Mouse (Mus musculus) heart, adult 11 months (tissue): ENCODE data around the gene Zbtb7b.

ENCODE experiments used
- DNase-seq: peaks from one replicate; pipeline ENCODE4 v3.0.0; 2022

The Zbtb7b gene

GRCm38 (mm10) chr3:89332476-89332875 is 62.1 kb downstream of the Zbtb7b start:
- DNase-seq = no peak

- no peak for DNase-seq
Observed at GRCm38 (mm10) chr3:89332013-89332412, 62.6 kb downstream of the Zbtb7b start.

- no peak for DNase-seq
Observed at GRCm38 (mm10) chr3:89331561-89331960, 63.0 kb downstream of the Zbtb7b start.

GRCm38 (mm10) chr3:89330948-89331347 is 63.6 kb downstream of the Zbtb7b start:
- DNase-seq = no peak

- no peak for DNase-seq
Observed at GRCm38 (mm10) chr3:89330346-89330745, 64.2 kb downstream of the Zbtb7b start.

GRCm38 (mm10) chr3:89328623-89329022 is 66.0 kb downstream of the Zbtb7b start:
- DNase-seq = no peak
